Mouse (Mus musculus) forelimb bud, embryonic 11.5 days (tissue): Measurements from ENCODE around the gene Smarcd1.
"Not testable (repeated sequence)": the region's sequence is repeated elsewhere in the genome, so short reads cannot be mapped to it uniquely, and the experiment has no call there.

ENCODE experiments used
- DNase-seq: peaks from one replicate; pipeline ENCODE4 v3.0.0-alpha.2; 2012; ENCODE audit warnings: low read depth, low spot score

Gene Smarcd1

GRCm38 (mm10) chr15:99714858-99715257 lies 12.9 kb downstream of the Smarcd1 start:
- peak; percentile 85 for DNase-seq

GRCm38 (mm10) chr15:99715361-99715865 lies 13.5 kb downstream of the Smarcd1 start:
- no peak for DNase-seq

DNA sequence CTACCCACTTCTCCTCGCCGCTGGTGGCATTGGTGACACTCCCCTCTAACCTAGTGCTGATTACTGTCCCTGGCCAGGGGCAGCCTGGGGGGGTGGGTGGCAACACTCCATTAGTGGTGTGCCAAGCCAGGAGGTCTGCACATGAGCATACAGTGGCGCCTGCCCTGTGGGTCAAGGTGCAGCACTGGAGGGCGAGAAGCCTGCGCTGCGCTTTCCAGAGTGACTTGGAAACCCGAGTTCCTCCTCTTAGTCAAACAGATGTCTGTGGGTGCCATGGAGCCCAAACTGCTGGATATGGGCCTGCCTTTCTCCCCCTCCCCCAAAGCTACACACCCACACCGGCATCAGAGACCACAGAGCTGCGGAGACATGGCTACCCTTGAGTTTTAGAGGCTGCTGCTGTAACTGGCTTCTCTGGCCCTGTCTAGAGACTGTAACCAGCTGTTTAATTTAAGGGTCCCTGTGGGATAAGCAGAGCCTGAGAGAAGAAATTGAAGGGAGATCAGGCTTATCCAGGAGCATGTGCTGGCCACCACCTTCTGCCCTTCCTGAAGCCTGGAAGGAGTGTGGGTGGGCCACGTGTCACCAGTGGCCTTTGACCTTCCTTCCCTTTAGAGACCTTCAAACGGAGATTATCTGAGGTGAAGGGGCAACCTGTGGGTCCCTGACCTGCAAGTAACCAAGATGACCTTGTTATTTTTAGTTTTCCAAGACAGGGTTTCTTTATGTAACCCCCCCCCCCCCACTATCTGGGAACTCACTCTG lies 14.2 kb downstream of the Smarcd1 start:
- no peak for DNase-seq

DNA sequence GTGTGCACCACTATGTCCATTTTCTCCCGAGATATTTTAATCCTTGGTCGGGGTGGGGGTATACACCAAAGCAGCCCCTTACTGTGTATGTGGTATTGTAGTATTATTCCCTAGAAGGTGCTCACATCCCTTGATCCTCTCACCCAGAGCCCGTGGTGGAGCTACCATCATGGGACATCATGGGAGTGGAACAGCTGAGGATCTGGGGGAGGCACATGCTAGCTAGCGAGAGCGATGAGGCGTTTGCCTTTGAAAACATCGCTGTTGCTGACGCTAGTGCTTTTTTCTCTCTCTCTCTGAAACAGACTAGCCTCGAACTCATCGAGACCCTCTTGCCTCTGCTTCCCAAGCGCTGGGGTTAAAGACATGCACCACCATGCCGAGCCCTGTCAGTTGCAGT lies 14.9 kb downstream of the Smarcd1 start:
- DNase-seq: no peak

DNA sequence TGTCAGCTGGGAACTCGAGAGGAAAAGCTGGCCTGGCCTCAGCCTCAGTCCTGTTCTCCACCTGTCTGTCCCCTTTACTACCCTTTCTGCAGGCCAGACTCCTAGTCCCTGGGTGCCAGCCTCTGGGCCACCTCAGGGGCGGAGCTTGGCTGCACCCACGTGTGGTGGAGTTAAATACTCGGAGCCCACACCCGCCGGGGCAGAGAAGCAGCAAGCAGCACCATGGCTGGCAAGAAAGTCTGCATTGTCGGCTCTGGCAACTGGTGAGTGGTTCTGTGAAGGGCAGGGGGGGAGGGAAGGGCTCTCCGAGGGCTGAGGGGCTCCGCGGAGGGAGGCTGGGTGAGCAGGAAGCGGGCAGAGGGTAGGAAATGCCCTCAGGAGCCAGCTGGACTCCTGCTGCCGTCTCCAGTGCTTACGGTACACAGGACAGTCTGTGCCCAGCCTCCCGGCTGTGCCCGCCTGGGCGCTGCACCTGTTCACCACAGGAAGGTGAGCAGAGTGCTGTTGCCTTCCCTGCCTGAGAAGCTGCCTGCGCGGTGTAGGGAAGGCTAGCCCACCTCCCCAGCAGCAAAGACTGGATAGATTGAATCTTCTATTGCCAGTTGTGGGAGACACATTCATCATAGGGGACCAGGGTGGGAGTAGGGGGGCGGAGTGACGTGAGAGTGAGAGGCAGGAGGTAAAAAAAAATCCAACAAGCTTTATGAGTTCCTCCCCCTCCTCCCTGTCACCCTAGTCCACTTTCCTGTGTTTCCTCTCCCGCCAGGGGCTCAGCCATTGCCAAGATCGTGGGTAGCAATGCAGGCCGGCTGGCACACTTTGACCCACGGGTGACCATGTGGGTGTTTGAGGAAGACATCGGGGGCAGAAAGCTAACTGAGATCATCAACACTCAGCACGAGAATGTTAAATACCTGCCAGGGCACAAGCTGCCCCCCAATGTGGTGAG lies 15.7 kb downstream of the Smarcd1 start, which contains the start of gene Gpd1:
Gene Gpd1, plus strand, starts transcription at position 130 of the 949 bp plus-strand sequence.
- no peak for DNase-seq

- no peak for DNase-seq
Observed at GRCm38 (mm10) chr15:99718461-99719021, 16.6 kb downstream of the Smarcd1 start.

DNA sequence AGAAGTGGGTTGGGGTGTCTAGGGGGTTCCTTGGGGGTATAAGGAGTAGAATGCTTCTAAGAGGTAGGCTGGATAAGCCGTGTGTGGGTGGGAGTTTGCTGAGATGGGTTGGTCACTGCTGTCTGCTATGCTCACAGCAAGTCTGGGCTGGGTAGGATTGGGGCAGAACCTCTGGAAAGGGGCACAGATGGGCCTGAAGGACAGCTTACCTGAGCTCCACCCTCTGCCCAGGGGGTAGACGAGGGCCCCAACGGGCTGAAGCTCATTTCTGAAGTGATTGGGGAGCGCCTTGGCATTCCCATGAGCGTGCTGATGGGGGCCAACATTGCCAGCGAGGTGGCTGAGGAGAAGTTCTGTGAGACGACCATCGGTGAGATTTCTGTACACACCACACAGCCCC lies 17.9 kb downstream of the Smarcd1 start:
- no peak for DNase-seq

GRCm38 (mm10) chr15:99721921-99722743 lies 20.2 kb downstream of the Smarcd1 start:
- no peak for DNase-seq

- no peak for DNase-seq
Observed at GRCm38 (mm10) chr15:99723120-99723514, 21.2 kb downstream of the Smarcd1 start.

- DNase-seq: no peak
Observed at GRCm38 (mm10) chr15:99723515-99724291, 21.8 kb downstream of the Smarcd1 start.

- peak; percentile 68 for DNase-seq
Observed at GRCm38 (mm10) chr15:99724292-99725021, 22.5 kb downstream of the Smarcd1 start.

DNA sequence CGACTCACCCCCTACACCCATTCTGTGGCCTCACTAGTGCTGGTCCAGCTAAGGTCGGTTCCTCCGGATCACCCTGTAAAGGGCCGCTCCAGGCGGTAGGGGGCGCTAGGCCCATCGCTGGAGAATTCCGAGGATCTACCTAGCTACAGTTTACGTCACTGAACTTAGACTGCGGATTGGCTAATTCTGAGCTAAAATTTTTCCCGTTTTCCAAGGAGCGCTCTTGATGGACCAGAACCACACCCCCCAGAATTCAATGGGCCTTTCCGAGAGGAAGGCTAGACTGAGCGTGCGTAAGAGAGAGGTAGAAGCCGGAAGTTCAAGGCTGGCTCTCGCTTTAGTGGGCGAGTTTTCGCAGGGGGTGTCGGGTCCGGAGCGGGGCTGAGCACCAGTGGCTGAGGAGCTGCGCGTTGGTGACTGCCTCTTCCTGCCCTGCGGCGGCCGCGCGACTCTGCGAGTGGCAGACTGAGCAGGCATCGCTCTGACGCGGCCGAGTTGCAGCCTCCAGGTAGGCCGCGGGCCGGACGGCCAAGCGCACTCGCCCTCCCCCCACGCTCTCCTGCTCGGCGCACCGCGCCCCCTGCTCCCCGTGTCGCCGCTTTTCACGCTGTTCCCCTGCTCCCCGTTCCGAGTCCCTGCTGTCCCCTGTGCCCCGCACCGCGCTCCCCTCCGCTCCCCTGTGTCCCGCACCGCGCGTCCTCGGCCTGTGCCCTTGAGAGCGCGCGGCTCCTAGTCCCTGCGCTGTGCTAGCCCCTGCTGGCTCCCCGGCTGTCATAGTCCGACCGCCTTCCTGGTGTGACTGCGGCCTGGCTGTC lies 23.6 kb downstream of the Smarcd1 start, which contains the start of gene Cox14:
Gene Cox14, plus strand, starts transcription at position 278 of the 815 bp plus-strand sequence.
- peak; percentile 99 for DNase-seq

GRCm38 (mm10) chr15:99726549-99726948 lies 24.6 kb downstream of the Smarcd1 start:
- no peak for DNase-seq

DNA sequence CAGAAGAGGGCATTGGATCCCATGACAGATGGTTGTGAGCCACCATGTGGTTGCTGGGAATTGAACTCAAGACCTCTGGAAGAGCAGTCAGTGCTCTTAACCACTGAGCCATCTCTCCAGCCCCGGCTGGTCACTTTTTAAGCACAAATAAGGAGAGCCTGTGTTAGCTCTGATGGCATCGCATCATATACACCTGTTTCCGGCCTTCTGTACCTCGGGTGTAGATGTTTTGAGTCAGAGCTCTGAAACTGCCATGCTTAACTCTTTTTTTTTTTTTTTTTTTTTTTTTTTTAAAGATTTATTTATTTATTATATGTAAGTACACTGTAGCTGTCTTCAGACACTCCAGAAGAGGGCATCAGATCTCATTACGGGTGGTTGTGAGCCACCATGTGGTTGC lies 25.1 kb downstream of the Smarcd1 start:
- DNase-seq: not testable (repeated sequence)

DNA sequence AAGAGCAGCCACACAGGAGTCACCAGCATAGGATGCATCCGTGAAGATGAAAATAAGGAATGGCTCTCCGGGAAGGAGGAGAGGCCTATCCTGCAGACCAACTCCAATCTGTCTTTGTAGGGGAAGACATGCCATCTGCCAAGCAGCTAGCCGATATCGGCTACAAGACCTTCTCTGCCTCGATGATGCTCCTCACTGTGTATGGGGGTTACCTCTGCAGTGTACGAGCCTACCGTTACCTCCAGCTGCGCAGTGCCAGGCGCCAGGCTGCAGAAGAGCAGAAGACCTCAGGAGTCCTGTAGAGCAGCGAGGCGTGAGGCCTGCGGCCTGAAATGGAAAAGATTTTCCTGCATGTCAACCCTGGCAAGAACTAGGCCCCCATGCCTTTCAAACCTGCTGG lies 25.6 kb downstream of the Smarcd1 start:
- no peak for DNase-seq

DNA sequence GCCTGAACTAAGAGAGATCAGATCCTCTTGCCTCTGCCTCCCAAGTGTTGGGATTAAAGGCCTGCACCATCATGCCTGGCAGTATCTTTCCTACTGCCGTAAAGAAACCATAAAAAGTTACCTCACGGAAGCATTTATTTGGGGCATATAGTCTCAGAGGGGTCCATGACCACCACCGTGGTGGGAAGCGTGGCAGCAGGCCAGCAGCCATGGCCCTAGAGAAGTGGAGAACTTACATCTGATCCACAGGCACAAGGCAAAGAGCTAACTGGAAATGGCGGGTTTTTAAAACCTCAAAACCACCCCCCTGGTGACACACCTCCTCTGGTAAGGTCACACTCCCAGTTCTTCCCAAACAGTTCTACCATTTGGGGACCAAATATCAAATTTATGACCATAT lies 26.3 kb downstream of the Smarcd1 start:
- DNase-seq: no peak

DNA sequence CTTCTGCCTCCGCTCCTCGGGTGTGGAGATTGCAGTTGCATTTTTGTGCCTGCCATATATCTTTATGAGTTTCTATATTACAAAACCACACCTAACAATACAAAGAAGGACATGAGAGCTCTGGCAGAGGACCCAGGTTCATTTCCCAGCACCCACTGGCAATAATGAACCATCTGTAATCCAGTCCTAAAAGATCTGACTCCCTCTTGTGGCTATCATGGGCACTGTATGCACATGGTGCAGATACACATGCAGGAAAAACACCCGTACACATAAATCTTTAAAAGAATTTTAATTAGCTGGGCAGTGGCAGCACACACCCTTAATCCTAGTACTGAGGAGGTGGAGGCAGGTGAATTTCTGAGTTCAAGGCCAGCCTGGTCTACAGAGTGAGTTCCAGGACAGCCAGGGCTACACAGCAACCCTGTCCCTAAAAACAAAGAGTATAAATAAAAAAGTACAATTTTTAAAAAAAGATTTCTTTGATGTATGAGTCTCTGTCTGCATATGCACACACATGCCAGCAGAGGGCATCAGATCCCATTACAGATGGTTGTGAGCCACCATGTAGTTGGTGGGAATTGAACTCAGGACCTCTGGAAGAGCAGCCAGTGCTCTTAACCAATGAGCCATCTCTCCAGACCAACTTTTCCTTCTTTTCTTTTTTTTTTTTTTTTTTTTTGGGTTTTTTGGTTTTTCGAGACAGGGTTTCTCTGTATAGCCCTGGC lies 27.3 kb downstream of the Smarcd1 start:
- DNase-seq: no peak

DNA sequence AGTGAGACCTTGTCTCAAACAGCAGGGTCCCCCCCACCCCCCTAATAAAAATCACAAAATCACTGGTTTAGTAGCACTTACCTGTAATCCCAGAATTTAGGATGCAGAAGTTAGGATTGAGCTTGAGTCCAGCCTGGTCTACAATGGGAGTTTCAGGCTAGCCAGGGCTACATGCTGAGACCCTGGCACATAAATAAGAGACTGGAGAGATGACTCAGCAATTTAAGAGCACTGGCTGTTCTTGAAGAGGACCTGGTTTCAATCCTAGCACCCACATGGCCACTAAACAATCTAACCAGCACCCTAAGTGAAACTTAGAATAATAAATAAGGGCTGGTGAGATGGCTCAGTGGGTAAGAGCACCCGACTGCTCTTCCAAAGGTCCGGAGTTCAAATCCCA lies 29.2 kb downstream of the Smarcd1 start:
- DNase-seq: no peak
